Mouse (Mus musculus): ENCODE results near the gene Bcl9. TPM values are rescaled to one million over a fixed set of nuclear protein-coding genes. Genes with fewer than 3 reads are reported as not detected.

Gene Bcl9
- total and polyA plus RNA-seq, 3 experiments: 1.1 to 13.5 (median 3.3) TPM

- no peak for DNase-seq (ENCODE audit: extremely low read depth)
Measured at GRCm38 (mm10) chr3:97254861-97255465, 42.8 kb downstream of the Bcl9 start.

GRCm38 (mm10) chr3:97253823-97254600, 43.7 kb downstream of the Bcl9 start:
- in situ Hi-C loops (cut with MboI; ENCODE audit: low pct_ligation_motif_present, low pct_unique_long_range_greater_than_20kb, low sequenced_read_pairs) (no loop called here), dilution Hi-C loops (cut with MboI; ENCODE audit: extremely low pct_ligation_motif_present, extremely low pct_unique_long_range_greater_than_20kb, low sequenced_read_pairs) (no loop called here)
- Histone ChIP-seq H3K4me2 (ENCODE audit: insufficient read depth, low read depth, poor library complexity, severe bottlenecking) (no peak overlapping the region), H3K27ac (ENCODE audit: insufficient read depth, low read depth) (no peak overlapping the region), H3K79me2 (replicated peaks; ENCODE audit: control insufficient read depth, extremely low read depth, insufficient read depth, poor library complexity, severe bottlenecking) (no peaks in the 10 kb centered on the region), H3K27me3 (replicated peaks) (no peaks in the 10 kb centered on the region), H3K4me1 (ENCODE audit: control insufficient read depth in 1 of 2, insufficient read depth in 2 of 2) (peaks cover 4 to 35% of the 10 kb centered on the region in 2 experiments), H3K9me3 (replicated peaks; ENCODE audit: low read length) (peaks cover 5% of the 10 kb centered on the region), H3K4me3 (replicated peaks in 1 of 3; ENCODE audit: low read depth in 2 of 3, low read length in 2 of 3, poor library complexity in 1 of 3) (no peak overlapping the region), H3K36me3 (replicated peaks in 1 of 2; ENCODE audit: control insufficient read depth in 1 of 2, insufficient read depth in 1 of 2, low read length in 1 of 2) (no peaks in the 10 kb centered on the region), H3K9ac (ENCODE audit: insufficient read depth, low read depth) (no peak overlapping the region)
- DNase-seq (ENCODE audit: extremely low read depth): no peak
- TF ChIP-seq RCOR1 (conservative IDR thresholded peaks at IDR 0.05; ENCODE audit: low read depth, low read length) (no peak), HCFC1 (IDR thresholded peaks at IDR 0.05; ENCODE audit: low read depth, low read length) (no peak), RAD21 (IDR thresholded peaks at IDR 0.05; ENCODE audit: low read depth, low read length) (no peak), NRF1 (IDR thresholded peaks at IDR 0.05; ENCODE audit: low read depth, low read length) (no peak), ZMIZ1 (IDR thresholded peaks at IDR 0.05; ENCODE audit: low read depth, low read length) (no peak), POLR2A (IDR thresholded peaks at IDR 0.05; ENCODE audit: low read depth, low read length) (no peak), USF1 (IDR thresholded peaks at IDR 0.05; ENCODE audit: low read depth, low read length) (no peak), MAFK (IDR thresholded peaks at IDR 0.05; ENCODE audit: insufficient replicate concordance, low read length) (no peak), MEF2A (IDR thresholded peaks at IDR 0.05; ENCODE audit: borderline replicate concordance, low read depth, low read length) (no peak), CHD1 (IDR thresholded peaks at IDR 0.05; ENCODE audit: low read depth, low read length) (no peak), NELFE (IDR thresholded peaks at IDR 0.05; ENCODE audit: low read depth, low read length) (no peak), GABPA (IDR thresholded peaks at IDR 0.05; ENCODE audit: insufficient replicate concordance, low read depth, low read length) (no peak), BHLHE40 (IDR thresholded peaks at IDR 0.05; ENCODE audit: low read depth, low read length) (no peak), JUN (IDR thresholded peaks at IDR 0.05; ENCODE audit: insufficient read depth, low read depth, low read length) (no peak), EP300 (IDR thresholded peaks at IDR 0.05; ENCODE audit: low read length) (no peak), ELF1 (IDR thresholded peaks at IDR 0.05; ENCODE audit: low read depth, low read length) (no peak), MYC (IDR thresholded peaks at IDR 0.05; ENCODE audit: low read depth, low read length) (no peak), CTCF (conservative IDR thresholded peaks at IDR 0.05 in 1 of 2, IDR thresholded peaks at IDR 0.05 in 1 of 2; ENCODE audit: low read depth in 2 of 2, low read length in 2 of 2) (no peak), MXI1 (IDR thresholded peaks at IDR 0.05; ENCODE audit: low read depth, low read length) (no peak), TBP (conservative IDR thresholded peaks at IDR 0.05; ENCODE audit: low read depth, low read length) (no peak)

More at GRCm38 (mm10) chr3:97254861-97255465, 42.8 kb downstream of the Bcl9 start:
- peaks cover 4 to 35% of the 10 kb centered on the region in 2 experiments for H3K4me1 ChIP-seq (ENCODE audit: control insufficient read depth in 1 of 2, insufficient read depth in 2 of 2)
- H3K9ac ChIP-seq (ENCODE audit: insufficient read depth, low read depth): no peak overlapping the region
- in situ Hi-C loops (cut with MboI; ENCODE audit: low pct_ligation_motif_present, low pct_unique_long_range_greater_than_20kb, low sequenced_read_pairs) (no loop called here), dilution Hi-C loops (cut with MboI; ENCODE audit: extremely low pct_ligation_motif_present, extremely low pct_unique_long_range_greater_than_20kb, low sequenced_read_pairs) (no loop called here)
- no peaks in the 10 kb centered on the region for H3K36me3 ChIP-seq (replicated peaks in 1 of 2; ENCODE audit: control insufficient read depth in 1 of 2, insufficient read depth in 1 of 2, low read length in 1 of 2)
- peaks cover 7% of the 10 kb centered on the region for H3K9me3 ChIP-seq (replicated peaks; ENCODE audit: low read length)
- no peak overlapping the region for H3K4me2 ChIP-seq (ENCODE audit: insufficient read depth, low read depth, poor library complexity, severe bottlenecking)
- no peaks in the 10 kb centered on the region for H3K79me2 ChIP-seq (replicated peaks; ENCODE audit: control insufficient read depth, extremely low read depth, insufficient read depth, poor library complexity, severe bottlenecking)
- H3K27ac ChIP-seq (ENCODE audit: insufficient read depth, low read depth): no peak overlapping the region
- H3K27me3 ChIP-seq (replicated peaks): no peaks in the 10 kb centered on the region
- no peak overlapping the region for H3K4me3 ChIP-seq (replicated peaks in 1 of 3; ENCODE audit: low read depth in 2 of 3, low read length in 2 of 3, poor library complexity in 1 of 3)
- TF ChIP-seq CHD2 (IDR thresholded peaks at IDR 0.05; ENCODE audit: low read length) (no peak), MXI1 (IDR thresholded peaks at IDR 0.05; ENCODE audit: low read depth, low read length) (no peak), POLR2AphosphoS2 (IDR thresholded peaks at IDR 0.05; ENCODE audit: low read depth, low read length) (no peak), TCF12 (IDR thresholded peaks at IDR 0.05; ENCODE audit: low read depth, low read length) (no peak), RAD21 (IDR thresholded peaks at IDR 0.05; ENCODE audit: low read depth, low read length) (no peak), CTCF (conservative IDR thresholded peaks at IDR 0.05 in 1 of 2, IDR thresholded peaks at IDR 0.05 in 1 of 2; ENCODE audit: low read depth in 2 of 2, low read length in 2 of 2) (no peak)

Measured in CH12.LX (cell line).